Mouse (Mus musculus): ENCODE results near the gene 0610010K14Rik.

DNA sequence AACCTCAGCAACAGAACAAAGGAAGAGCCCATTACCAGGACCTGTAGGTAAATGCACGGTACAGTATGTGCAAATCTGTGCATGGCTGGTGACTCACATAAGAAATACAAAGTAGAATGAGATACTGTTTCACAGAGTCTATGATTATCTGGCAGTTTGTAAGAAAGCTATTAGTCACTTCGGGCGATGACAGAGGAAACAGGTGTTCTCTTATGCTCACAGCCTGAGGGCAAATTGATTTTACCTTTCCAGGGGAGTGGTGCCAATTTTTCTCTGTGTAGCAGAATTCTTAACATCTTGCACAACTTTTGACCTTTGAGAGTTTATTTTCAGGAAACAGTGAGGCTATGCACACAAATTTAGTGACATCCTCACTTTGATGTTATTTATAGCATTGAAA is 47.0 kb upstream of the 0610010K14Rik start:
- no peak for TF ChIP-seq POLR2A (IDR thresholded peaks at IDR 0.05; ENCODE audit: control insufficient read depth, extremely low read depth, insufficient read depth, low read length, poor library complexity)
- no peak for TF ChIP-seq CTCF (IDR thresholded peaks at IDR 0.05; ENCODE audit: borderline replicate concordance, control insufficient read depth, extremely low read depth, insufficient read depth, low read length, poor library complexity)

All from thymus, adult 2 months (tissue).